ENCODE assay signal across 23 mouse cellular contexts in the genomic region with DNA sequence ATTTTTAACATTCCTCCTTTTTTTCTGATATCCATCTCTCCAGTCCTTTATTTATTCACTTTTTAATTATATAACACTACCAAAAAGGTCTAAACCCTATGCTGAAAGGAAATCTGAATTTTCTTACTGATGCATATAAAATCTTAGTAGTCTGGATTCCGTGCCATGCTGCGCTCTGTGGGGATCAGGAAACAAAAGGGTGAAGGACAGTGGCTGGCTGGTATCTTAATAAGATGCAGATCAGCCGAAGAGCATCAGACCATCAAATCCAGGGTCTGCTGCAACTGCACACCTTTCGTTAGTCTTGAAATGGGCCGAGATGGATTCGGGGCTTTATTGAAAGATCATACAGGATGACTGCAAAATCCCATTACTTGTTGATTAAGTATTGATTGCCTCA.
"Had no signal": no experiment of that assay in that cellular context is flagged by ENCODE, and none has a peak within 500 bp of the region (broad histone marks: within the 10 kb centered on the region; RNA-seq: fewer than 3 reads in every experiment).

No protein-coding gene starts in this region.

- H3K4me2 ChIP-seq: limb, embryonic 13.5 days; liver, embryonic 12.5 days; liver, embryonic 15.5 days; lung, embryonic 15.5 days; neural tube, embryonic 13.5 days; stomach, embryonic 15.5 days had no signal

- H3K36me3 ChIP-seq: limb, embryonic 10.5 days; limb, embryonic 13.5 days; liver, embryonic 12.5 days; liver, embryonic 15.5 days; lung, embryonic 15.5 days; neural tube, embryonic 13.5 days; stomach, embryonic 15.5 days had no signal

- H3K27ac ChIP-seq: kidney, postnatal 0 days; layer of hippocampus, adult 2 months; limb, embryonic 10.5 days; limb, embryonic 13.5 days; liver, embryonic 12.5 days; liver, embryonic 15.5 days; lung, embryonic 15.5 days; neural tube, embryonic 13.5 days; stomach, embryonic 15.5 days had no signal

- H3K4me1 ChIP-seq: limb, embryonic 10.5 days; limb, embryonic 13.5 days; liver, embryonic 12.5 days; liver, embryonic 15.5 days; lung, embryonic 15.5 days; megakaryocyte, embryonic 14.5 days; neural tube, embryonic 13.5 days; stomach, embryonic 15.5 days had no signal

- H3K9ac ChIP-seq: limb, embryonic 13.5 days; liver, embryonic 12.5 days; liver, embryonic 15.5 days; lung, embryonic 15.5 days; neural tube, embryonic 13.5 days; stomach, embryonic 15.5 days had no signal

- H3K9me3 ChIP-seq: limb, embryonic 10.5 days; limb, embryonic 13.5 days; liver, embryonic 12.5 days; liver, embryonic 15.5 days; lung, embryonic 15.5 days; megakaryocyte, embryonic 14.5 days; neural tube, embryonic 13.5 days; stomach, embryonic 15.5 days had no signal

- ATAC-seq: intestine, postnatal 0 days; liver, embryonic 12.5 days; midbrain, embryonic 16.5 days had no signal

- H3K27me3 ChIP-seq: limb, embryonic 13.5 days; liver, embryonic 12.5 days; liver, embryonic 15.5 days; lung, embryonic 15.5 days; megakaryocyte, embryonic 14.5 days; neural tube, embryonic 13.5 days; stomach, embryonic 15.5 days had no signal

- H3K4me3 ChIP-seq: layer of hippocampus, adult 2 months; limb, embryonic 10.5 days; limb, embryonic 13.5 days; liver, embryonic 12.5 days; liver, embryonic 15.5 days; lung, embryonic 15.5 days; megakaryocyte, embryonic 14.5 days; myocyte; neural tube, embryonic 13.5 days; stomach, embryonic 15.5 days had no signal

- DNase-seq: kidney, adult 2 months; kidney, postnatal 25 days; layer of hippocampus, adult 9-11 months; liver; lung, adult 18-20 months; lung, postnatal 10 days; lung, postnatal 36 days; right cerebral cortex, postnatal 25 days; spleen, adult 18-20 months; thymus, postnatal 25 days had no signal
